Mouse (Mus musculus) layer of hippocampus, adult 9-10 months (tissue): ENCODE data around the gene Olfml2b.

Experiments
- DNase-seq: peaks from one replicate; pipeline ENCODE4 v3.0.0; 2022; ENCODE audit warnings: low spot score

Olfml2b gene

DNA sequence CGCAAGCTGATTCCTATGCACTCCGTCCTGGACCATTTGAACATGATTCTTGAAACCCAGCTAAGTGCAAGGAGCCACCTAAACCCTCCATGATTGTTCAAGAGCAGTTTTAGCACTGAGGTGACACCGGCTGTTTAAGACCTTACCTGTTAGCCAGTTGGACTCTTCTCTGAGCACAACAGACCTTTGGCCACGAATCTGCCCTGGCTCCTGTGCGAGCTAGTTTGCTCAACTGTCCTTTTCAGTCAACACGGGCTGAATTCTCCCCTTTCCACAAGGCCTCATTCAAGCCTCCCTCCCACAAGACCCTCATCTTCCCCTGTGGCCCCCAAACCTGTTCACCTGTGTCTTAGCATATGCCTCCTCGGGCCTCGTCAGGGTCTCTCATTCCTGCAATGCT lies 52.7 kb downstream of the Olfml2b start:
- no peak for DNase-seq

GRCm38 (mm10) chr1:170697771-170698356 lies 53.5 kb downstream of the Olfml2b start:
- DNase-seq: no peak

GRCm38 (mm10) chr1:170698771-170699170 lies 54.4 kb downstream of the Olfml2b start:
- DNase-seq: no peak

DNA sequence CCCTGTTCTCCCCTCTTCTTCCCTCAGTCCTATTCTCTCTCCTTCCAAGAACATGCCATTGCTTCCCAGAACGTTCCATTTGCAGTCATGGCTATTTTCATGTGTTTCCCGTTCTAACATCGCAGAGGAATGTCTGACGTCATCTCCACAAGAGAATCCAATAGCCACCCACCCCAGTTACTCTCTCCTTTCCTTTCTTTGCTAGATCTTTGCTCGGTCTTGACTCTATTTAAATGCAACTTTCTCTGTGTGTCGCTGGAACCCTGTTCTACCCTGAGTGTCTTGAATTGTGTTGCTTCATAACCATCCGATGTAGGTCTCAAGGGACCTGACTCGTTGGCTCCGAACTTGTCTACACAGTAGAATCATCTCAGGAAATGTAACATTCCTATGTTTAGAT lies 55.2 kb downstream of the Olfml2b start:
- no peak for DNase-seq

- no peak for DNase-seq
These were observed 56.2 kb downstream of the Olfml2b start for GRCm38 (mm10) chr1:170700496-170701027.

DNA sequence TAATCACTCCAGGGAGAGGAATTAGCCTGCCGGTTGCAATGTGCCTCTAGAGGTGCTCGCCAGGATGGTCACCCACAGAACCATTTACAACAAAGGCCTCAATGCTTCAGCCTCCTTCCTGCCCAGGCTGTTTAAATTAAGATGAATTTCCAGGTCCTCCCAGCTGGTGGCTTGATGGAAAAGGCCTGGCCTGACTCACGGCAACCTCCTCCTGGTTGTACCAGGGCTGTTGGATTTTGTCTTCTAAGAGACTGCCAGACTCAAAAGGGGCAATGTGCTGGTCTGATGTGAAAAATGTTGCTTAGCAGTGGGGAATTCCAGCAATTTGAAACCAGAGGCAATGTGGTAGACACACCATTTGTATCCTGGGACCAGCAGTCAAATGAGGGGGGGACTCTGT lies 56.8 kb downstream of the Olfml2b start:
- no peak for DNase-seq

GRCm38 (mm10) chr1:170701582-170701981 lies 57.2 kb downstream of the Olfml2b start:
- no peak for DNase-seq

DNA sequence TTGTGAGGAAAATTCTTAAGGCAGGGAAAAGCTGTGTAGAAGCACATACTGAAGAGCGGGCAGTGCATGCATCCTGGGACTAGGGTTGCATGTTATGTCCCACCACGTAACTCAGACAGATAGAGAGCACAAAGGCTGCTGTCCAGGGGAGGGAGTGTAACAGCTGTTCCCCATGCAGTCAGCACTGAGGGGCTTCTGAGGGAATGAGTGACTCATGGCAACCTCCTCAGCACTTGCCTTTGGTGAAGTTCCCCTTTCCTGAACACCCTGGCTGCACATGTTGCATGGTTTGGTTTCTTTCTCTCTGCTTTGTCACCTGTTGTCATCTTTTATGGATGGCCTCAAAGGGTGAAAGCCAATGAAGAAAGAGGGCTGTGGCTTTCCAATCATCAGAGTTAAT lies 57.9 kb downstream of the Olfml2b start:
- DNase-seq: no peak

GRCm38 (mm10) chr1:170702958-170703357 lies 58.6 kb downstream of the Olfml2b start:
- no peak for DNase-seq

- no peak for DNase-seq
These were observed 59.8 kb downstream of the Olfml2b start for GRCm38 (mm10) chr1:170704103-170704502.

- DNase-seq: no peak
These were observed 60.7 kb downstream of the Olfml2b start for GRCm38 (mm10) chr1:170704911-170705594.

- no peak for DNase-seq
These were observed 61.7 kb downstream of the Olfml2b start for GRCm38 (mm10) chr1:170706046-170706445.

DNA sequence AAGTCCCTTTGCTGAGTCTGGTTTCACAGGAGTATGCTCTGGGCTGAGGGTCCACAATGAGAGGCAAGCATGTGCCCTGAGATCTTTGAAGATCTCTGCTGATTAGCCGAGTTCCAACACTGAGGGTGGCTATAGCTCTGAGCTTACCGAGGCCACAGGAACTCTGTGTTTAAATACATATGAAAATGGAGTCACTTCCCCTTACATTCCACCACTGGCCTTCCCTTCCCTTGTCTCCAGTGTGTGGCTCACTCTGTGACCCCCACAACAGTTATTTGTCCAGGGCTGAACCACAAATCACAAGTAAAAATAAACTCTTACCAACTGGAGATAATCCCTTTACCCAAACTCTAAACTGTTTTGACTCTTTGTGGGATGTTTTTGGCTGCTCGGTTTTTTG lies 64.7 kb downstream of the Olfml2b start:
- DNase-seq: no peak

GRCm38 (mm10) chr1:170709481-170709880 lies 65.1 kb downstream of the Olfml2b start:
- DNase-seq: no peak

GRCm38 (mm10) chr1:170709969-170710368 lies 65.6 kb downstream of the Olfml2b start:
- no peak for DNase-seq

DNA sequence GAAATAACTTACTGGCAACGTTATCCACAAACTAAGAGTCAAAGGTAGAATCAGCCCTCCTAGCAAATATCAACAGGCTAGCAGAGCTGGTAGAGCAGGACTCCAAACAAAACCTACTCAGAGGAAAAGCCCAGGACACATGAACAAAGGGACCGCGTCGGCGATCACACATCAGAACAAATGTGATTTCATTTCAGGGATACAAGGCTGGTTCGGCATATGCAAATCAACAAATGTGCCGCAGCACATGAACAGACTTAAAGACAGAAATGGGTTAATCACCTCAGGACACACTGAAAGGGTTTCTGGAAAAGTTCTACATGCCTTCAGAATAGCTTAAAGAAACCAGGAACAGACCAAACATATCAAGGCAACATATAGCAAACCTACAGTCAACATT lies 67.4 kb downstream of the Olfml2b start:
- DNase-seq: no peak

DNA sequence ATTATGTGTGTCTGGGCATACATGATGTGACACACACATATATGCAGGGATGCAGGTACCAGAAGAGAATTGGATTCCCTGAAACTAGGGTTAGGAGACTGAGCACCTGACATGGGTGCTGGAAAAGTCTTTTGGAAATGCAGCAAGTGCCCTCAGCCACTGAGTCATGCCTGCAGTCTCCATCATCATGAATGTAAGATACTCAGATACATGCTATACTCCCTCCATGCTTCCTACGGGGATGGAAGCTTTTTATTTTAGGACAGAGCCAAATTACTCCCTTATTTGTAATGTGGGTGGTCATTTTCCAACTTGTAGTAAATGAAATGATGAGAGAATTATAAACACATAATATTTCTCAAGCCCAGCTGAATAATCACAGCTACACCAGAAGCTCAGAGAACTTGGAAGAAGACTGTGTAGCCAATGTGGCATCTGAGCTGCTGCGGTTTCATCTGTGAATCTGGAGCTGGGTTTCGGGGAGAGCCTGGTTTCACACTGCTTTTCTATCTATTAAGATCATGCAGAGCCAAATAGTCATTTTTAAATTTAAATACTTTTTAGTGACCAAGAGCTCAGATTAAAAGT lies 73.0 kb downstream of the Olfml2b start:
- DNase-seq: no peak

- no peak for DNase-seq
These were observed 73.9 kb downstream of the Olfml2b start for GRCm38 (mm10) chr1:170718133-170718810.

GRCm38 (mm10) chr1:170721560-170721959 lies 77.2 kb downstream of the Olfml2b start:
- no peak for DNase-seq

DNA sequence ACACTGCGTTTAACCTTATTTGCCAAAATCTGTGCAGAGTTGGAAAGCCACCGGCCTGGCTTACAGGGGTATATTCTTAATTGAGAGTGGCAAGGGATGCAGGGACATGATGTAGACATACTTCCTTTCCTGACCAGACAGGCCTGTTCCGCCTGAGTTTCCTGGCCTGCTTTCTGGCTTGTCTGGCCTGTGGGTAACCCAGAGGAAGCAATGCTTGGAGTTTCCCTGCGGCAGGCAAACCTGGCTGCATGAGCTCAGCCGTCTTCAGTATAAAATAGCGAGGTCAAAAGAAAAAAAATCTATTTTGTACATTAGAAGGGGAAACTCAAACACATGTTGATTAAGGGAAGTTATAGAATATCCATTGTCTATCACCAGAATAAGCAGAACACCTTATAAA lies 84.2 kb downstream of the Olfml2b start:
- no peak for DNase-seq

- no peak for DNase-seq
These were observed 85.1 kb downstream of the Olfml2b start for GRCm38 (mm10) chr1:170729267-170729962.
